Mouse (Mus musculus) erythroblast, embryonic 14.5 days (primary cell): ENCODE measurements at regions not wholly inside any gene's neighbourhood (a gene's known extent, or its start where the extent isn't known, plus 50 kb on each side); places are given as distances from the start of the nearest gene placed in this dataset.

Experiments
- H3K27me3 ChIP-seq: 2 replicates; pipeline ENCODE4 v1.6.1; 2012; ENCODE audit warnings: inconsistent platforms; ENCODE audit not compliant: control insufficient read depth
- H3K36me3 ChIP-seq: 2 replicates; pipeline ENCODE4 v1.6.1; 2012; ENCODE audit warnings: mild to moderate bottlenecking, inconsistent platforms; ENCODE audit not compliant: control insufficient read depth
- H3K4me1 ChIP-seq: 2 replicates; pipeline ENCODE4 v1.6.1; 2012; ENCODE audit warnings: inconsistent platforms; ENCODE audit not compliant: control insufficient read depth
- H3K4me3 ChIP-seq: replicated peaks from 2 replicates; pipeline ENCODE3; 2012; ENCODE audit warnings: moderate library complexity, mild to moderate bottlenecking, inconsistent platforms
- H3K9me3 ChIP-seq: 2 replicates; pipeline ENCODE4 v1.6.1; 2012; ENCODE audit warnings: low read length, inconsistent platforms, mixed read lengths; ENCODE audit not compliant: control insufficient read depth
- GATA1 ChIP-seq: IDR thresholded peaks from 2 replicates; pipeline ENCODE4 v1.6.1; 2012; ENCODE audit warnings: low read length, inconsistent platforms, mixed read lengths
- TAL1 ChIP-seq: IDR thresholded peaks from 3 replicates; pipeline ENCODE4 v1.6.1; 2012; ENCODE audit warnings: low read length, inconsistent platforms, mixed read lengths

GRCm38 (mm10) chrX:77307374-77307773, 203.4 kb upstream of the Tbl1x start:
- H3K27me3 ChIP-seq, result no peaks in the 10 kb centered on the region
- H3K4me1 ChIP-seq, result no peaks in the 10 kb centered on the region
- H3K9me3 ChIP-seq, result no peaks in the 10 kb centered on the region
- no peak overlapping the region for H3K4me3 ChIP-seq
- TF ChIP-seq GATA1 (no peak), TAL1 (no peak)
- no peaks in the 10 kb centered on the region for H3K36me3 ChIP-seq

DNA sequence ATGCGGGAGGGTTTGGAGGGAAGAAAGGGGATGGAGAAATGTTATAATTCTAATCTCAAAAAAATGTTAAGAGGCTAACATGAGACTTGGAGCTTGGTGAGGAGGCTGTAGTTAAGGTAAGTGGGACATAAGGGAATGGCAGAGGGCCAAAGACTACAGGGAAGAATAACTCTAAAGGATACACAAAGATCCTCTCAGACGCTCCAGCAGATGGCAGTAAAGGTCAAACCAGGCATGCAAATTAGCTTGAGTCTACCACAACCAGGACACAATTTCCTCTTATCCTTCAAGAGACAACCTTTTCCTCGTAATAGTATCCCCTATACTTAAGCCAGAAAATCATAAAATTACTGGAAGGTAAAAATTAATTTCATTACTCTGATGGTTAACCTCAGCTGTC, 196.4 kb upstream of the Tbl1x start:
- no peak for TF ChIP-seq GATA1
- TF ChIP-seq TAL1, result no peak
- H3K4me1 ChIP-seq, result no peaks in the 10 kb centered on the region
- H3K9me3 ChIP-seq, result no peaks in the 10 kb centered on the region
- H3K4me3 ChIP-seq, result no peak overlapping the region
- H3K36me3 ChIP-seq, result no peaks in the 10 kb centered on the region
- H3K27me3 ChIP-seq, result no peaks in the 10 kb centered on the region

DNA sequence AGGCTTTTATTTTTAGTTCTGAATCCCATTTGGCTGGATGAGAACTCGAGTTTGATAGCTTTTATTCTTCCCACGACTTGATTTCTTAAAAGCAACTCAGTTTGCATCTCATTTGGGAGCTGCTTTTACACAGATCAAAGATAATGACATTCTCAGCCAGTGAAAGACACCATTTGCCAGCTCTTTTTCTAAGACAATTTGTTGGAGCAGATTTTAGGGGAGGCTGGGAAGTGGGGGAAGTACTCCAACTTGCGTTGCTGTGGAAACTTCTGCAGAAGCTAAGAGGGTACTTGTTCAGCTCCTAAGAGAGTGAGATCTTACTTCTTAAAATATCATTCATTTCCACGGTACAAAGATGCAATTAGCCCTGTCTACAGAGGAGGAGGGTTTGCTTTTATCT, 187.2 kb upstream of the Tbl1x start:
- TF ChIP-seq TAL1 (no peak), GATA1 (no peak)
- H3K9me3 ChIP-seq, result no peaks in the 10 kb centered on the region
- H3K4me1 ChIP-seq, result no peaks in the 10 kb centered on the region
- H3K36me3 ChIP-seq, result no peaks in the 10 kb centered on the region
- no peak overlapping the region for H3K4me3 ChIP-seq
- H3K27me3 ChIP-seq, result no peaks in the 10 kb centered on the region

DNA sequence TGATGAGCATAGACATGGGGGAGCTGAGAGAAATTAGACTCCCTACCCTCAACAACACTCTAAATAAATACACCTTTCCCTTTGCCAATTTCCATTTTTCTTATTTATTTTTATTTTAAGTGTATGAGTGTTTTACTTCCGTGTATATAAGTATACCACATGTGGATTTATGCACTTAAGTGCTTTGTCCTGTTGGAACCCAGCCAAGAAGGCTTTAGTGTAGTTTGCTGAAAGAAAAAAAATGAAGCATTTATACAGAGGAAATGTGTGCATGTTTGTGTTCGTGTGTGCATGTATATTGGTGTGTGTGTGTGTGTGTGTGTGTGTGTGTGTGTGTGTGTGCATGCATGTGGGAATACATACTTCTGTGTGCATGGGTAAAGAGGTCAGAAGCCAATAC, 157.6 kb upstream of the Tbl1x start:
- no peaks in the 10 kb centered on the region for H3K27me3 ChIP-seq
- no peaks in the 10 kb centered on the region for H3K9me3 ChIP-seq
- H3K36me3 ChIP-seq, result no peaks in the 10 kb centered on the region
- no peaks in the 10 kb centered on the region for H3K4me1 ChIP-seq
- TF ChIP-seq TAL1, result no peak
- no peak for TF ChIP-seq GATA1
- no peak overlapping the region for H3K4me3 ChIP-seq

DNA sequence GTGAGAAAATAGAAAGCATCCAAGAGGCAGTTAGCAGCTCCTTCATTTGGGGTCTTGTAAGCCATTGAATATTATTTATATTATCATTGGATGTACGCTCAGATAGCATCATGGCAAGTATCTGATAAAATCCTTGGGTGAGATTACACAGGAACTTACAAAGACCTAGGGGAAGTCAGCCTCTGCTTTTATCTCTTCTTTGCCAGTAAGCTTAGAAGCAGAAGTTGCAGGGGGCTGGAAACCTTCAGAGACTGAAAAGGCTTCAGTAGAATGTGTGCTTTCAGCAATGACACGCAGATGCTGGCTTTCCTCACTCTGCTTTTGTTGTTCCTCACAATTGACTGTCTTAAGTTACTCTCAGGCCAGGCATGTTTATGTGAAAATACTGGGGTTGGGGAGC, 150.3 kb upstream of the Tbl1x start:
- H3K4me1 ChIP-seq, result no peaks in the 10 kb centered on the region
- TF ChIP-seq TAL1 (no peak), GATA1 (no peak)
- no peaks in the 10 kb centered on the region for H3K9me3 ChIP-seq
- no peaks in the 10 kb centered on the region for H3K36me3 ChIP-seq
- H3K27me3 ChIP-seq, result no peaks in the 10 kb centered on the region
- no peak overlapping the region for H3K4me3 ChIP-seq

GRCm38 (mm10) chrX:77361106-77361505, 149.7 kb upstream of the Tbl1x start:
- Histone ChIP-seq H3K4me3 (no peak overlapping the region), H3K4me1 (no peaks in the 10 kb centered on the region)
- TF ChIP-seq GATA1 (no peak), TAL1 (no peak)

GRCm38 (mm10) chrX:77363657-77364056, 147.2 kb upstream of the Tbl1x start:
- H3K36me3 ChIP-seq, result no peaks in the 10 kb centered on the region
- no peaks in the 10 kb centered on the region for H3K27me3 ChIP-seq
- no peak for TF ChIP-seq TAL1
- TF ChIP-seq GATA1, result no peak
- no peaks in the 10 kb centered on the region for H3K4me1 ChIP-seq
- H3K4me3 ChIP-seq, result no peak overlapping the region
- H3K9me3 ChIP-seq, result no peaks in the 10 kb centered on the region

More at GRCm38 (mm10) chrX:77361106-77361505, 149.7 kb upstream of the Tbl1x start:
- no peaks in the 10 kb centered on the region for H3K27me3 ChIP-seq
- H3K9me3 ChIP-seq, result no peaks in the 10 kb centered on the region
- H3K36me3 ChIP-seq, result no peaks in the 10 kb centered on the region

DNA sequence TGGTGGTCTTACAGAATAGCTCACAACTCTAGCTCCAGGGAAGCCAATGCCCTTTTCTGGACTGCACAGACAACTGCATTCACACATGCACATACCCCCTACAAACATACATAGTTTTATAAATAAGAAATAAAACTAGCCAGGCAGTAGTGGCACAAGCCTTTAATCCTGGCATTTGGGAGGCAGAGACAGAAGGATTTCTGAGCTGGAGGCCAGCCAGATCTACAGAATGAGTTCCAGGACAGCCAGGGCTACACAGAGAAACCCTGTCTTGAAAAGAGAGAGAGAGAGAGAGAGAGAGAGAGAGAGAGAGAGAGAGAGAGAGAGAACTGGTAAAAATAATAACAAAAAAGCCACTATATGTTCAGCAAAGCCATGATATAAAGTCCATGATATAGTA, 143.5 kb upstream of the Tbl1x start:
- H3K4me1 ChIP-seq, result no peaks in the 10 kb centered on the region
- H3K36me3 ChIP-seq, result no peaks in the 10 kb centered on the region
- H3K4me3 ChIP-seq, result no peak overlapping the region
- TF ChIP-seq TAL1 (no peak), GATA1 (no peak)
- no peaks in the 10 kb centered on the region for H3K27me3 ChIP-seq
- no peaks in the 10 kb centered on the region for H3K9me3 ChIP-seq

DNA sequence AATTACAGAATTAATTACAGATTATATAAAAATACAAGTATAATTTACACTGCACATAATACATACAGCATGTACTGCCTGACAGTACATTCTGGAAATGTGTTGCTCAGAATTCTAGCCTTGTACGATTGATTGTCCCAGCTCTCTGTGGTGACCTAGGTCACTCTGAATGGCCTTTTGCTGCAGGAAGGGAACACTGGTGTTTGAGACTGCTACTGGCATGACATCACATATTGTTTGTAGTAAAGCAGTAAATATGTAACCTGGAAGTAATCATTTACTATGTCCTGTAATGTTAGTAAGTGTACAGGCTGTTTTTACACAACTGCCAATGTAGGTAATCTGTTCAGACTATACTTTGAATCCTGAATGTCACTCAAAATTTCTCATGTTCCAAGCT, 123.5 kb upstream of the Tbl1x start:
- Histone ChIP-seq H3K9me3 (no peaks in the 10 kb centered on the region), H3K4me3 (no peak overlapping the region), H3K36me3 (no peaks in the 10 kb centered on the region), H3K27me3 (no peaks in the 10 kb centered on the region), H3K4me1 (no peaks in the 10 kb centered on the region)
- TF ChIP-seq GATA1 (no peak), TAL1 (no peak)

- Histone ChIP-seq H3K4me3 (no peak overlapping the region), H3K4me1 (no peaks in the 10 kb centered on the region), H3K9me3 (no peaks in the 10 kb centered on the region), H3K27me3 (no peaks in the 10 kb centered on the region), H3K36me3 (no peaks in the 10 kb centered on the region)
- TF ChIP-seq TAL1, result no peak
- TF ChIP-seq GATA1, result no peak
These were observed 118.9 kb upstream of the Tbl1x start for GRCm38 (mm10) chrX:77391760-77392446.
